ENCODE assay signal across 7 mouse cellular contexts in genomic region chr11:97659267-97659989, GRCm38 (mm10). TPM values are rescaled to one million over a fixed set of nuclear protein-coding genes. Genes with fewer than 3 reads are reported as not detected.
DNase-seq lines count a peak whose midpoint lies in the region; ATAC-seq and TF ChIP-seq lines count a peak whose summit lies in the region.

No protein-coding gene starts in this region.

- 12% methylated on average over 13 of the region's 13 CpGs for WGBS in forebrain, embryonic 14.5 days
- WGBS in kidney, postnatal 0 days: 5% methylated on average over 13 of the region's 13 CpGs
- 11% methylated on average over 13 of the region's 13 CpGs for WGBS in midbrain, embryonic 13.5 days

- peaks cover 21% of the 10 kb centered on the region for H3K4me1 ChIP-seq in forebrain, embryonic 14.5 days (ENCODE audit: control insufficient read depth, insufficient read depth, low read length)
- peaks cover 22% of the 10 kb centered on the region for H3K4me1 ChIP-seq in kidney, postnatal 0 days (replicated peaks; ENCODE audit: insufficient read depth, low read length)
- H3K4me1 ChIP-seq in midbrain, embryonic 13.5 days (replicated peaks): peaks cover 39% of the 10 kb centered on the region

- peak overlapping the region; percentile 84 for H3K9ac ChIP-seq in forebrain, embryonic 14.5 days (ENCODE audit: low read length)
- peak overlapping the region; percentile 92 for H3K9ac ChIP-seq in kidney, postnatal 0 days (ENCODE audit: low read depth, low read length)
- H3K9ac ChIP-seq in midbrain, embryonic 13.5 days (replicated peaks): peak overlapping the region; percentile 86

- no peaks in the 10 kb centered on the region for H3K36me3 ChIP-seq in forebrain, embryonic 14.5 days (ENCODE audit: control insufficient read depth, insufficient read depth, low read length)
- H3K36me3 ChIP-seq in kidney, postnatal 0 days (ENCODE audit: insufficient read depth, low read length): no peaks in the 10 kb centered on the region
- no peaks in the 10 kb centered on the region for H3K36me3 ChIP-seq in midbrain, embryonic 13.5 days

- TF ChIP-seq CTCF in kidney, postnatal 0 days (IDR thresholded peaks at IDR 0.05; ENCODE audit: low read depth): no peak

- H3K4me2 ChIP-seq in forebrain, embryonic 14.5 days (ENCODE audit: low read length): peak overlapping the region; percentile 79
- peak overlapping the region; percentile 88 for H3K4me2 ChIP-seq in kidney, postnatal 0 days (ENCODE audit: low read length)
- H3K4me2 ChIP-seq in midbrain, embryonic 13.5 days (replicated peaks): peak overlapping the region; percentile 83

- DNase-seq in B cell, adult 2 months: peak; percentile 84 to 88
- peak; percentile 33 to 41 for DNase-seq in CD8-positive naive resting alpha-beta T cell, adult 2 months (ENCODE audit: low read depth in 2 of 2, low spot score in 2 of 2)
- no peak for DNase-seq in forebrain, embryonic 14.5 days (ENCODE audit: low spot score)
- no peak for DNase-seq in kidney, postnatal 0 days (ENCODE audit: low spot score)
- no peak for DNase-seq in c-Kit-positive CD71-positive TER-119-positive erythroid progenitor cells, embryonic 14.5 days (ENCODE audit: low spot score)
- DNase-seq in cerebellum, postnatal 4 days (ENCODE audit: low spot score in 2 of 2): no peak

- ATAC-seq in forebrain, embryonic 14.5 days: 0 out of 2 replicates have a peak, but pooled peaks have one; percentile 15
- no peak for ATAC-seq in kidney, postnatal 0 days (replicated peaks; ENCODE audit: low FRiP score, low read depth)
- no peak for ATAC-seq in midbrain, embryonic 13.5 days

- H3K27ac ChIP-seq in forebrain, embryonic 14.5 days (ENCODE audit: low read depth, low read length): peak overlapping the region; percentile 44; the same call in 1 of the 2 replicates
- peak overlapping the region; percentile 93 for H3K27ac ChIP-seq in kidney, postnatal 0 days
- peak overlapping the region; percentile 58 for H3K27ac ChIP-seq in midbrain, embryonic 13.5 days

- H3K27me3 ChIP-seq in forebrain, embryonic 14.5 days (replicated peaks; ENCODE audit: control insufficient read depth, insufficient read depth, low read length): peaks cover 17% of the 10 kb centered on the region
- H3K27me3 ChIP-seq in kidney, postnatal 0 days (ENCODE audit: insufficient read depth, low read length): no peaks in the 10 kb centered on the region
- H3K27me3 ChIP-seq in midbrain, embryonic 13.5 days: peaks cover 20% of the 10 kb centered on the region

- no peaks in the 10 kb centered on the region for H3K9me3 ChIP-seq in forebrain, embryonic 14.5 days (replicated peaks; ENCODE audit: control insufficient read depth, low read length)
- no peaks in the 10 kb centered on the region for H3K9me3 ChIP-seq in kidney, postnatal 0 days (replicated peaks; ENCODE audit: low read length)
- no peaks in the 10 kb centered on the region for H3K9me3 ChIP-seq in midbrain, embryonic 13.5 days

- peak overlapping the region; percentile 67 for H3K4me3 ChIP-seq in forebrain, embryonic 14.5 days (ENCODE audit: low read depth, low read length)
- H3K4me3 ChIP-seq in kidney, postnatal 0 days (replicated peaks; ENCODE audit: low read depth, low read length): peak overlapping the region; percentile 75
- H3K4me3 ChIP-seq in midbrain, embryonic 13.5 days (replicated peaks): peak overlapping the region; percentile 93

RNA-seq across cellular contexts. Expression of gene Mllt6, which starts 3.8 kb away (rescaled TPM):
- 5.0 and 5.9 TPM in 2 replicates for polyA plus RNA-seq in forebrain, embryonic 14.5 days (2014; fragmentation: Nextera tagmentation; extraction: Ambion mirVana)
- 2.3 TPM in 2 replicates for polyA plus RNA-seq in kidney, postnatal 0 days (2015; fragmentation: Nextera tagmentation; extraction: Ambion mirVana)
- 3.1 and 3.9 TPM in 2 replicates for polyA plus RNA-seq in midbrain, embryonic 13.5 days (2015; fragmentation: Nextera tagmentation; extraction: Ambion mirVana)

RNA-seq across cellular contexts. Expression of gene Cisd3, which starts 26.2 kb away (rescaled TPM):
- 17.3 and 19.5 TPM in 2 replicates for polyA plus RNA-seq in forebrain, embryonic 14.5 days (2014; fragmentation: Nextera tagmentation; extraction: Ambion mirVana)
- polyA plus RNA-seq in kidney, postnatal 0 days (2015; fragmentation: Nextera tagmentation; extraction: Ambion mirVana): 69.2 and 70.9 TPM in 2 replicates
- polyA plus RNA-seq in midbrain, embryonic 13.5 days (2015; fragmentation: Nextera tagmentation; extraction: Ambion mirVana): 14.4 and 16.1 TPM in 2 replicates

RNA-seq across cellular contexts. Expression of gene Epop, which starts 29.9 kb away (rescaled TPM):
- 2.5 and 3.3 TPM in 2 replicates for polyA plus RNA-seq in forebrain, embryonic 14.5 days (2014; fragmentation: Nextera tagmentation; extraction: Ambion mirVana)
- polyA plus RNA-seq in kidney, postnatal 0 days (2015; fragmentation: Nextera tagmentation; extraction: Ambion mirVana): 2.9 and 4.1 TPM in 2 replicates
- polyA plus RNA-seq in midbrain, embryonic 13.5 days (2015; fragmentation: Nextera tagmentation; extraction: Ambion mirVana): 3.0 and 4.2 TPM in 2 replicates

RNA-seq across cellular contexts. Expression of gene Pcgf2, which starts 40.9 kb away (rescaled TPM):
- 17.6 and 21.9 TPM in 2 replicates for polyA plus RNA-seq in forebrain, embryonic 14.5 days (2014; fragmentation: Nextera tagmentation; extraction: Ambion mirVana)
- polyA plus RNA-seq in kidney, postnatal 0 days (2015; fragmentation: Nextera tagmentation; extraction: Ambion mirVana): 10.4 and 11.4 TPM in 2 replicates
- 23.6 and 25.3 TPM in 2 replicates for polyA plus RNA-seq in midbrain, embryonic 13.5 days (2015; fragmentation: Nextera tagmentation; extraction: Ambion mirVana)

RNA-seq across cellular contexts. Expression of gene Psmb3, which starts 43.8 kb away (rescaled TPM):
- 530 and 674 TPM in 2 replicates for polyA plus RNA-seq in forebrain, embryonic 14.5 days (2014; fragmentation: Nextera tagmentation; extraction: Ambion mirVana)
- 504 and 541 TPM in 2 replicates for polyA plus RNA-seq in kidney, postnatal 0 days (2015; fragmentation: Nextera tagmentation; extraction: Ambion mirVana)
- polyA plus RNA-seq in midbrain, embryonic 13.5 days (2015; fragmentation: Nextera tagmentation; extraction: Ambion mirVana): 503 and 505 TPM in 2 replicates

Comparison
In these comparisons a context has a peak if more than half of its experiments do, and no peak if none do; other contexts are left out.
1. DNase-seq: peak in B cell, adult 2 months (2 of 2) and CD8-positive naive resting alpha-beta T cell, adult 2 months (2 of 2); none in forebrain, embryonic 14.5 days (single experiment), kidney, postnatal 0 days (single experiment), c-Kit-positive CD71-positive TER-119-positive erythroid progenitor cells, embryonic 14.5 days (single experiment) and cerebellum, postnatal 4 days (0 of 2).
2. Peak in every context shown above with its lines, with median percentiles within 50 percentile points of each other: H3K27ac ChIP-seq, H3K4me2 ChIP-seq, H3K4me3 ChIP-seq and H3K9ac ChIP-seq.